Mouse (Mus musculus) forebrain, embryonic 12.5 days (tissue): ENCODE measurements around the gene Nrsn2. TPM values are rescaled to one million over a fixed set of nuclear protein-coding genes. Genes with fewer than 3 reads are reported as not detected.

ENCODE experiments used
- polyA plus RNA-seq: library from polyadenylated mRNA; unstranded; fragments of >200 nt; fragmentation: Nextera tagmentation; extraction: Ambion mirVana; gene quantifications from 2 replicates; pipeline ENCODE4 v1.2.1, GENCODE M21; 2016

Nrsn2 gene
- polyA plus RNA-seq, 1 experiment from 2014 or later, result 11.1 TPM

Other genes starting within 250 kb of the Nrsn2 start
- gene Tcf15, start 233.1 kb downstream of the Nrsn2 start, polyA plus RNA-seq, result 3.0 and 3.2 TPM in 2 replicates
- gene Csnk2a1, start 149.8 kb downstream of the Nrsn2 start, polyA plus RNA-seq, result 101 and 104 TPM in 2 replicates
- gene Tbc1d20, start 82.8 kb downstream of the Nrsn2 start, polyA plus RNA-seq, result 32.3 and 34.8 TPM in 2 replicates
- gene Rbck1, start 44.0 kb downstream of the Nrsn2 start, polyA plus RNA-seq, result 93.1 and 98.4 TPM in 2 replicates
- 1.6 and 2.8 TPM in 2 replicates for gene Trib3, start 32.6 kb downstream of the Nrsn2 start, polyA plus RNA-seq
- 16.3 and 19.3 TPM in 2 replicates for gene Sox12, start 21.4 kb upstream of the Nrsn2 start, polyA plus RNA-seq
- gene Zcchc3, start 38.4 kb upstream of the Nrsn2 start, polyA plus RNA-seq, result 55.2 and 55.9 TPM in 2 replicates
- 1.2 and 1.7 TPM in 2 replicates for gene 6820408C15Rik, start 38.9 kb upstream of the Nrsn2 start, polyA plus RNA-seq
- not detected in 2 replicates for gene Defb23, start 88.0 kb upstream of the Nrsn2 start, polyA plus RNA-seq
- not detected in 2 replicates for gene Defb20, start 100.4 kb upstream of the Nrsn2 start, polyA plus RNA-seq
- not detected in 2 replicates for gene Defb22, start 113.5 kb upstream of the Nrsn2 start, polyA plus RNA-seq
- gene Defb26, start 135.1 kb upstream of the Nrsn2 start, polyA plus RNA-seq, result not detected in 2 replicates
- not detected in 2 replicates for gene Defb28, start 141.6 kb upstream of the Nrsn2 start, polyA plus RNA-seq
- not detected in 2 replicates for gene Defb29, start 163.5 kb upstream of the Nrsn2 start, polyA plus RNA-seq
- gene Gm17416, start 192.7 kb upstream of the Nrsn2 start, polyA plus RNA-seq, result not detected in 2 replicates
- gene Defb21, start 196.1 kb upstream of the Nrsn2 start, polyA plus RNA-seq, result not detected in 2 replicates
- gene Defb19, start 203.7 kb upstream of the Nrsn2 start, polyA plus RNA-seq, result not detected in 2 replicates
- not detected in 2 replicates for gene Defb45, start 222.8 kb upstream of the Nrsn2 start, polyA plus RNA-seq
- gene Defb36, start 227.7 kb upstream of the Nrsn2 start, polyA plus RNA-seq, result not detected in 2 replicates
- not detected in 2 replicates for gene Defb25, start 246.4 kb upstream of the Nrsn2 start, polyA plus RNA-seq